Mouse (Mus musculus): ENCODE data around the gene Rgl1. TPM values are rescaled to one million over a fixed set of nuclear protein-coding genes. Genes with fewer than 3 reads are reported as not detected.

The Rgl1 gene
- polyA plus RNA-seq, 1 experiment from 2014 or later, result 11.8 TPM

DNA sequence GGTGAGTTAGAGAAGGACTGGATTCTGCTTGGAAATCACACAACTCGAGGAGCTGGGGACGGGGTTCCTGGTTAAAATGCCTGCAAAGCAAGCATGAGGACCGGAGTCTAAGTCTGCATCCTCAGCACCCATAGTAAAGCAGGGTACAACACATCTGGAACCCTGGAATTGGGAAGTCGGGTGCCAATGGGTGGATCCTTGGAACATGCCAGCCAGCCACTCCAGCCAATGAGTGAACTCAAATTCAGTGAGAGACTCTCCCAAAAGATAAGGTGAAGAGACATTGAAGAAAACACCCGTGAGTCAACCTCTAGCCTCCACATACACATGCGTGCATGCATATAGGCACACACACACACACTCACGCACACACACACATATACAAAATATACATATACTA lies 172.8 kb downstream of the Rgl1 start:
- Histone ChIP-seq H3K27ac (peak overlapping the region; percentile 94), H3K4me3 (replicated peaks) (no peak overlapping the region), H3K27me3 (no peaks in the 10 kb centered on the region), H3K36me3 (no peaks in the 10 kb centered on the region), H3K9ac (peak overlapping the region; percentile 71), H3K9me3 (replicated peaks) (no peaks in the 10 kb centered on the region), H3K4me1 (replicated peaks) (peaks cover 70% of the 10 kb centered on the region), H3K4me2 (peak overlapping the region; percentile 71)
- WGBS (ENCODE audit: insufficient replicate concordance), result 63% methylated on average over 7 of the region's 7 CpGs
- ATAC-seq (ENCODE audit: low read depth), result peak; percentile 62
- DNase-seq, result no peak

GRCm38 (mm10) chr1:152592609-152593008 lies 173.5 kb downstream of the Rgl1 start:
- DNase-seq, result peak; percentile 74
- H3K27ac ChIP-seq, result peak overlapping the region; percentile 94

DNA sequence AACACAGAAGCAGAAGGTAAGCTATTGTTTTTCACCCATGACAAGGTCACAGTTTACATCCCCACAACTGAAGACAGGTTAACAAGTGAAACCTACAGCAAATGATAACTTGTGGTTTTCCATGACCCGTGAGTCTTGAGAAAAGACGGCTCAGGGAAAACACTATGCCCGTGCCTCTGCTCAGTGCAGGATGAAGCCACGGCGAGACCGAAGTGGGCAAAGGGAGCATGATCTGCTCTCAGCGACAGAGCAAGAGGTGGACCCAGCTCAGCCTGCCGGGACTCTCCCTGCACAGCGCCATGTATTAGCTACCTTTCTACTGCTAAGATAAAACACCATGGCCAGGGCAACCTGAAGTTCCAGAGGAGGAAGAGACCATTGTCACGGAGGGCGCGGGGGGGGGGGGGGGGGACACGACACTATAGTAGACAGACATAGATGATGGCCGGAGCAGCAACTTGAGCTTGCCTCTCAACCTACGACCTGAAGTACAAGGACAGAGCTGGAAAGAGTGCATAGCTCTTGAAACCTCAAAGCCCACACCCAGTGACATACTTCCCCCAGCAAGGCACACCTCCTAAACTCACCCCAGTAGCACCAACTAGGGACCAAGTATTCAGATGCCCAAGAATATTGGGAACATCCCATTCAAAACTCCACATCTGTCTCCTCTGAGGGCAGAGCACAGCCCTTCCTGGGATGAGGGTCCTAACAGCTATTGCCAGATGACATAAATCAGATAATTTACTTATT lies 174.2 kb downstream of the Rgl1 start:
- Histone ChIP-seq H3K4me1 (replicated peaks) (peaks cover 69% of the 10 kb centered on the region), H3K4me3 (replicated peaks) (peak overlapping the region; percentile 49), H3K27me3 (peaks cover 12% of the 10 kb centered on the region), H3K9ac (peak overlapping the region; percentile 58), H3K4me2 (peak overlapping the region; percentile 71), H3K27ac (peak overlapping the region; percentile 94), H3K36me3 (no peaks in the 10 kb centered on the region), H3K9me3 (replicated peaks) (no peaks in the 10 kb centered on the region)
- DNase-seq, result no peak
- WGBS (ENCODE audit: insufficient replicate concordance), result 64% methylated on average over 15 of the region's 15 CpGs
- ATAC-seq (ENCODE audit: low read depth), result peak; percentile 80

More at GRCm38 (mm10) chr1:152592609-152593008, 173.5 kb downstream of the Rgl1 start:
- ATAC-seq (ENCODE audit: low read depth), result peak; percentile 98
- Histone ChIP-seq H3K9me3 (replicated peaks) (no peaks in the 10 kb centered on the region), H3K27me3 (peaks cover 6% of the 10 kb centered on the region; the same call in 1 of the 2 replicates), H3K4me2 (peak overlapping the region; percentile 71), H3K4me1 (replicated peaks) (peaks cover 69% of the 10 kb centered on the region), H3K4me3 (replicated peaks) (peak overlapping the region; percentile 49), H3K36me3 (no peaks in the 10 kb centered on the region), H3K9ac (peak overlapping the region; percentile 71)
- WGBS (ENCODE audit: insufficient replicate concordance), result 25% methylated on average over 6 of the region's 6 CpGs

- Histone ChIP-seq H3K36me3 (no peaks in the 10 kb centered on the region), H3K4me2 (no peak overlapping the region), H3K27me3 (peaks cover 24% of the 10 kb centered on the region), H3K4me3 (replicated peaks) (no peak overlapping the region), H3K4me1 (replicated peaks) (peaks cover 61% of the 10 kb centered on the region), H3K9ac (no peak overlapping the region), H3K27ac (no peak overlapping the region; the same call in 1 of the 2 replicates), H3K9me3 (replicated peaks) (no peaks in the 10 kb centered on the region)
- ATAC-seq (ENCODE audit: low read depth), result no peak
- no peak for DNase-seq
- WGBS (ENCODE audit: insufficient replicate concordance), result 82% methylated on average over 5 of the region's 5 CpGs
These were observed 175.8 kb downstream of the Rgl1 start for GRCm38 (mm10) chr1:152590321-152590720.

DNA sequence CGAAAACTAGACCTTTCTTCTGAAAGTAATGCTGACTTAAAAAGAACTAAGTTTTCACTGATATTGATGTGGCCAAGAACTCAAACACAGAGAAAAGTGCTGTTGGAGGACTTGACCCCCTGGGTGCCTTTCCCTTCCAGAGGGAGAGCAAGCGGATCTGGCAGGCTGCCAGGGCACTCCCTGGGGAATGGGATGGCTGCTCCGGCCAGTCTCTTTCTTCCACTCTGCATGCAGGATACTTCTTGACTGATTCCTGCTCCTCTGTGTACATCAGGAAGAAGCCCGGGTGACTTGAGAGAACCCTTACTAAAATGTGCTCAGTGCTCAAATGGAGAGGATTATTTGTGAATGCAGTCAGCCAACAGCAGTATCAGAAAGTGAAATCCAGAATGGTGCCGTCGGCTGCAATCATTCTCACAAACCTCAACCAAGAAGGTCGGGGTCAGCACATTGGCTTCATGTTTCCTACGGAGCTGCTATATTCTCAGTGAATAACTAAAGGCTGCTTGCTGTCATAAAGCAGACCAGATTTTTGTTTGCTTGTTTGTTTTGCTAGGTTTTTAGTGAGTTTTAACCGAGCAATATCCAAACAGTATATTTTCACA lies 176.7 kb downstream of the Rgl1 start:
- Histone ChIP-seq H3K9me3 (replicated peaks) (no peaks in the 10 kb centered on the region), H3K36me3 (no peaks in the 10 kb centered on the region), H3K9ac (0 out of 2 replicates have a peak overlapping the region, but pooled peaks have one; percentile 10), H3K4me3 (replicated peaks) (no peak overlapping the region), H3K27me3 (peaks cover 30% of the 10 kb centered on the region), H3K4me2 (no peak overlapping the region), H3K4me1 (replicated peaks) (peaks cover 56% of the 10 kb centered on the region), H3K27ac (no peak overlapping the region)
- no peak for DNase-seq
- WGBS (ENCODE audit: insufficient replicate concordance), result 58% methylated on average over 9 of the region's 9 CpGs
- ATAC-seq (ENCODE audit: low read depth), result no peak

DNA sequence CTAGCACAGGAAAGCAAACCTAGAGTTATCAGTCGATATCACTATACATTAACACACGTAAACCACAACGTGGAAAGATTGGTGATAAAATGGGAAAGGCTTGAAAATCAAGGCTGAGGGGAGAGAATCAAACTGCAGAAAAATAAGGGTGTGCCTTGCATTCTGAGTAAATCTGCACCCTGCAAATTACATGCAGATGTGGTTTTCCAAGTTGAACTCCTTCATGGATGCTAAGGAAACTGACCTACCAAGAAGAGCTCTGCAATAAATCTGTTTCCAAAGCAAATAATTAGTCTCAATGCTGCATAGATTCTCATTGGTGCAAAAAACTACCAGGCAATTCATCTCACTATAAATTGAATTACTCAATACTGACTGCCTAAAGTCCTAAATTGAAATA lies 178.7 kb downstream of the Rgl1 start:
- H3K4me1 ChIP-seq (replicated peaks), result peaks cover 38% of the 10 kb centered on the region
- H3K9me3 ChIP-seq (replicated peaks), result no peaks in the 10 kb centered on the region
- H3K9ac ChIP-seq, result no peak overlapping the region
- DNase-seq (no peak), ATAC-seq (ENCODE audit: low read depth) (no peak)
- H3K36me3 ChIP-seq, result no peaks in the 10 kb centered on the region
- H3K27me3 ChIP-seq, result peaks cover 42% of the 10 kb centered on the region
- no peak overlapping the region for H3K4me2 ChIP-seq
- H3K4me3 ChIP-seq (replicated peaks), result no peak overlapping the region
- WGBS (ENCODE audit: insufficient replicate concordance), result 59% methylated on average over 3 of the region's 3 CpGs
- no peak overlapping the region for H3K27ac ChIP-seq

DNA sequence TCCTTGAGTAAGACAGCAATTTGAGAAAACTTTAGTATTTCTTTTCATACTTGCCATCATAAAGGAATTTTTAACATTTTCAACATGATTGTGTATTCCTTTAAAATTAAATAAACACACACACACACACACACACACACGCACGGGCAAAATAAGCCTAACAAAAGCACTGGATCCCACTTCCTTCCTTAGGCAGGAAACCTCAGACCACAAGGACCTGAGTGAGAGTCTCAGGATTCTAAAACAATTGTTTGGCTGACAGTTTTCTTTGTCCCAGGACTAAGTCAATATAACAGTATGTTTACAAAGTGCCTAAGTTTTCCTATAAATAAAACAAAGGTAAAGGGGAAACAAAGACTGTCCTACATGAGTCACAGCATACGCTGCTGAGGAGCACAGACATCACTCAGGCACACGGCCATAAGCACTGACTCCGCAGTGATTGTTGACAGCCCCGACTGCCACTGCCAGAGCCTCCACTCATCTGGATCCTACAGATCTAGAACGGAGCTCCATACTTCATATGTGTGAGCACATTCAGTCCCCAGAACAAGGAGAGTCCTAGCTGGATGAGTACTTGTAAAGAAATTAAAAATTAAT lies 180.7 kb downstream of the Rgl1 start:
- Histone ChIP-seq H3K9me3 (replicated peaks) (no peaks in the 10 kb centered on the region), H3K9ac (no peak overlapping the region), H3K36me3 (no peaks in the 10 kb centered on the region), H3K4me3 (replicated peaks) (no peak overlapping the region), H3K27ac (no peak overlapping the region), H3K27me3 (peaks cover 52% of the 10 kb centered on the region), H3K4me2 (no peak overlapping the region), H3K4me1 (replicated peaks) (peaks cover 28% of the 10 kb centered on the region)
- WGBS (ENCODE audit: insufficient replicate concordance), result 11% methylated on average over 7 of the region's 7 CpGs
- ATAC-seq (ENCODE audit: low read depth), result no peak
- DNase-seq, result no peak

GRCm38 (mm10) chr1:152584933-152585332 lies 181.2 kb downstream of the Rgl1 start:
- Histone ChIP-seq H3K4me1 (replicated peaks) (peaks cover 23% of the 10 kb centered on the region), H3K4me3 (replicated peaks) (no peak overlapping the region), H3K9ac (no peak overlapping the region), H3K9me3 (replicated peaks) (no peaks in the 10 kb centered on the region), H3K36me3 (no peaks in the 10 kb centered on the region), H3K27ac (no peak overlapping the region), H3K27me3 (peaks cover 54% of the 10 kb centered on the region), H3K4me2 (no peak overlapping the region)
- DNase-seq (no peak), ATAC-seq (ENCODE audit: low read depth) (no peak)
- WGBS (ENCODE audit: insufficient replicate concordance), result 35% methylated on average over 8 of the region's 8 CpGs

DNA sequence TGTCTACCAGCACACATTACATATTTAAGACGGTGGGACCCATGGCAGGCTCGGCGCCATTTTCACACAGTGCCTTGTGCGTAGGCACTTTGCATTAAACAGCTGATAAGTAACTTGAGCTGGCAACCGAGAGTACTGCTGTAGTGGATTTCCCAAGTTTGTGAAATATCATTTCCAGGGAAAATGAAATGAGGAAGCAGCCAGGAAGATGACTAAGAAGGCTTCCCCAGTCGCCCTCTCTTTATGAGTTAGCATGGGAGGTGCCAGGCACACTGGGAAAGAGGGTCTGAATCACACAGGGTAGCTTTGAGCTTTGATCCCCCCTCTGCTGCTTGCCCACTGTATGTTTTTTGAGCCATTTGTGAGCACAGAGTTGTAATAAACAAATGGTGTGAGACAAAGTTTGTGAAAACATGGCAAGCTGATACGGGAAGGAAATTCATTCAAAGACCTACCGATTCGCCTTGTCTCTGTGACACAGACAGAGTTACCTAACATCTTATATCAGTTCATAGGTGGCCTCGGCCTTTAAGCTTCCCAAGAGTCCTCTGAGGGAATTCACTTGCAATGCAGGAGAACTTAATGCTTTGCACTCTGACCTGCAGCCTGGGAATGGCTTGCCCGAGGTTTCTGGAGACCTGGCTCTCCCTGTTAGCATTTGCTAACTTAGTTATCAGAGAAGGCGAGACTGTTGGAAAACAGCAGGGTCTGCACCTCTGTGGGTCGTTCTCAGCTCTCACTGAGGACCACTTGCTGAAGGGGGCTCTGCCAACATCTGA lies 184.8 kb downstream of the Rgl1 start:
- no peak for ATAC-seq (ENCODE audit: low read depth)
- H3K27ac ChIP-seq, result no peak overlapping the region
- H3K27me3 ChIP-seq, result peaks cover 46% of the 10 kb centered on the region
- H3K4me1 ChIP-seq (replicated peaks), result peaks cover 26% of the 10 kb centered on the region
- no peak overlapping the region for H3K9ac ChIP-seq
- no peaks in the 10 kb centered on the region for H3K36me3 ChIP-seq
- no peaks in the 10 kb centered on the region for H3K9me3 ChIP-seq (replicated peaks)
- no peak overlapping the region for H3K4me2 ChIP-seq
- no peak overlapping the region for H3K4me3 ChIP-seq (replicated peaks)
- WGBS (ENCODE audit: insufficient replicate concordance), result 50% methylated on average over 13 of the region's 13 CpGs
- no peak for DNase-seq

- ATAC-seq (ENCODE audit: low read depth) (no peak), DNase-seq (no peak)
- no peaks in the 10 kb centered on the region for H3K9me3 ChIP-seq (replicated peaks)
- H3K4me3 ChIP-seq (replicated peaks), result no peak overlapping the region
- no peak overlapping the region for H3K27ac ChIP-seq
- H3K4me2 ChIP-seq, result no peak overlapping the region
- H3K27me3 ChIP-seq, result peaks cover 30% of the 10 kb centered on the region
- H3K4me1 ChIP-seq (replicated peaks), result peaks cover 30% of the 10 kb centered on the region
- H3K9ac ChIP-seq, result no peak overlapping the region
- WGBS (ENCODE audit: insufficient replicate concordance), result 49% methylated on average over 5 of the region's 5 CpGs
- no peaks in the 10 kb centered on the region for H3K36me3 ChIP-seq
These were observed 187.2 kb downstream of the Rgl1 start for GRCm38 (mm10) chr1:152578944-152579343.

DNA sequence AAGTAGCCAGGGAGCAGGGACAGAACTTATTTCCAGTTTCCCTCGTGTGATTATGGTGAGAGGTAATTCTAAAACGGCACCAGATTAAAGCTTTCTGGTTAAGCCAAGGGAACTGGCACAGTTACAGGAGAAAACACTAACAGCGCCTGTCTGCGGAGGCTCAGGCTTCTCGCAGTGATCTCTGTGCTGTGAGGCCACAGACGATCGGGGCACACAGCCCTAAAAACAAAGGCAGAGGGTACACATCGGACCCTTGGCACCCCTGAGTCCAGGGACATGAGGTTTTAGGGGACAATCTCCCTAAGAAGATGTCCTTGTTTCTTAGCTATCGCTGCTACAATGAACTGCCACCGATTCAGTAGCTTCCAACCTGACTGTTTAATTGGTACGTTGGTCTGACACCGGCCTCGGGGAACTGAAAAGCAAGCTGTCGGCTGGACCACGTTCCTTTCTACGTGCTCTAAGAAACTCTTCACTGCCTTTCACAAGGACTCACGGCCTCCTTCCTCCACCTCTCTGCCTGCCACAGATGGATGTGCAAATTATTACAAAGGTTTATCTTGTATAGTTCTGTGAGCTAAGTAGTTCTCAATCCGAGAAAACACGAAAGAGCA lies 187.9 kb downstream of the Rgl1 start:
- Histone ChIP-seq H3K4me2 (no peak overlapping the region), H3K9me3 (replicated peaks) (no peaks in the 10 kb centered on the region), H3K36me3 (no peaks in the 10 kb centered on the region), H3K9ac (no peak overlapping the region), H3K27ac (no peak overlapping the region), H3K4me3 (replicated peaks) (no peak overlapping the region), H3K4me1 (replicated peaks) (peaks cover 36% of the 10 kb centered on the region), H3K27me3 (peaks cover 26% of the 10 kb centered on the region)
- DNase-seq (no peak), ATAC-seq (ENCODE audit: low read depth) (no peak)
- 72% methylated on average over 19 of the region's 19 CpGs for WGBS (ENCODE audit: insufficient replicate concordance)

All from liver, embryonic 13.5 days (tissue).